Mouse (Mus musculus): Measurements from ENCODE around the gene Papola. TPM values are rescaled to one million over a fixed set of nuclear protein-coding genes. Genes with fewer than 3 reads are reported as not detected.

Gene Papola
- 100 to 1,000 TPM; 146 to 150 TPM for total RNA-seq (2023)

DNA sequence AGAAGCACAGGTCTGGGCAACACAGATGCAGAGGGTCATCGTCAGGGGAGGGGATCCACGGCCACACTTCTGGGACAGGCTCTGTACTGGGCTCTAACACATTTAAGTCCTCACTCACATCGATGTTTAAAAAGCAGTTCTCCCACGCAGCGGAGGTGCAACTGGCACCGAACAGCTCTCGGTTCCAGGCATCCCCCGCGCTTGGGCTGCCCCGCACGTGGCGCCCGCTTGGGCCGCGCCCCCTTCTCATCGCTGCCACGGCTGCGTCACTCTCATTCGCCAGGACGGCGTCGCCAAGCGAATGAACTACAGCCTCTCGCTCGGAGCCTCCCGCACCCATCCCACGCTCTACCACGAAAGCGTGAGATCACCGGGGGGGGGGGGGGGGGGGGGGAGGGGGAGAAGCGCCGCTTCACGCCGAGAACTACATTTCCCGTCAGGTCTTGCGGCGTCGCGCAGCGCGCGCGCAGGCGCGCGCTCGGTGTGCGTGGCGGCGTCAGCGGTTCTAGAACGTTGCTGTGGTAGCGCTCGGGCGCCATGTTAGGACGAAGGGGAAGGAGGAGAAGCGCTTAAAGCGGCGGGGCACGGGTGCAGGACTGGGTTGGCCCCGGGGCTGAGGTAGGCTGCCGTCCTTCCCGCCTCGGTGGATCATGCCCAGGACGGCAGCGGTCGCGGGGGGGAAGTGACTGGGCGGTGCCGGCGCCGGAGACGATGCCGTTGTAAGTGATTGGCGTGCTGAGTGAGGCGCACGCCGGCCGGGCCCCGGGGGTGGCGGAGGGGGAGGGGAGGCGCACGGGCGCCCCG, at the start of gene Papola:
Papola (plus strand) TSS at position 499 of the 804 bp plus-strand sequence.

Other genes starting within 250 kb of the Papola start
- not detected for gene Bdkrb2, start 221.5 kb upstream of the Papola start, total RNA-seq (2023)
- gene Bdkrb1, start 181.6 kb upstream of the Papola start, total RNA-seq (2023): not detected
- gene Gskip, start 99.9 kb upstream of the Papola start, total RNA-seq (2023): 1 to 10 TPM; 8.2 to 9.2 TPM
- 10 to 100 TPM; 17.3 to 19.1 TPM for gene Atg2b, start 99.5 kb upstream of the Papola start, total RNA-seq (2023)
- gene Ak7, start 78.7 kb upstream of the Papola start, total RNA-seq (2023): not detected
- 10 to 100 TPM; 85.4 to 88.4 TPM for gene Vrk1, start 225.5 kb downstream of the Papola start, total RNA-seq (2023)